Mouse (Mus musculus): Measurements from ENCODE around the gene Rabl3. TPM values are rescaled to one million over a fixed set of nuclear protein-coding genes. Genes with fewer than 3 reads are reported as not detected.

Rabl3 gene
- polyA plus RNA-seq, 1 experiment from 2014 or later = 31.0 TPM

DNA sequence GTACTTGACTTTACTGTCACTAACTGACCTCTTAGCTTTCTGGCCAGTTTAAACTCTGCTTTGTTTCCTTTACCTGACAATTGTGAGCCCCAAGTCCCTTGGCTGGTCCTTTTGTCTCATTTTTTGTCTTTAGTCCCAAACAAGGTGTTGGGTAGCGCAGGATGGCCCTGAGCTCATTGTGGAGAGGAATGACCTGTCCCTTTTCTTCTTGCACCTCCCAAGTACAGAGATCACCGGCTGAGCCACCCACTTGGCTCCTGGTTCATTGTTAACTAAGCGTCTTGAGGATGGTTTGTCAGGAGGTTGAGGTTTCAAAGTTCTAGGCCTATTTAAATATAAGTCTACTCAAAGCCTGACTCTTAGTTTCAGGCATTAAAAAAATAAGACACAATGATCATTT lies 43.6 kb downstream of the Rabl3 start:
- Histone ChIP-seq H3K9ac (ENCODE audit: low read depth, low read length) (no peak overlapping the region), H3K27me3 (replicated peaks; ENCODE audit: control insufficient read depth, insufficient read depth, low read length) (no peaks in the 10 kb centered on the region), H3K4me3 (ENCODE audit: low read length) (no peak overlapping the region), H3K4me1 (ENCODE audit: control insufficient read depth, insufficient read depth, low read length) (peaks cover 8% of the 10 kb centered on the region; the same call in 1 of the 2 replicates), H3K27ac (ENCODE audit: low read length) (no peak overlapping the region), H3K9me3 (ENCODE audit: control insufficient read depth, low read length) (no peaks in the 10 kb centered on the region), H3K36me3 (ENCODE audit: control insufficient read depth, insufficient read depth, low read length) (no peaks in the 10 kb centered on the region), H3K4me2 (ENCODE audit: low read depth, low read length) (no peak overlapping the region)
- ATAC-seq = no peak
- 92% methylated on average over 3 of the region's 3 CpGs for WGBS

DNA sequence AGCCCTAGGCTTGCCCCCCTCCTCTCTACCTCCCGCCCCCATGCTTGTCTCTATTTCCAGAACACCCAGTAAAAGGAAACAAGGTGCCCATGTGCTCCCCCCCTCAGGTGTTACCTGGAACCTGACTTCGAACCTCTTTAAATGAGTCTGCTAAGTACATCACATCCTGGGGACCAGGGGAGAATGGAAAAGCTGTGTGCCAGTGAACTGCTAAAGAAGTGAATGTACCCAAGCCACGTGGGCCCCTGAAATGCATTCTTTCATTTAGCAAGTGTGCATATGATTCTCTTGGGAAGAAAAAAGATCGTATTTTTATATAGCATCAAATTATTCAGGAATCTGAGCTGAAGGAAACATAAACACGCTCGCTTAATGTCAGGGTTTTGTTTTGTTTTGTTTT lies 44.1 kb downstream of the Rabl3 start:
- H3K4me3 ChIP-seq (ENCODE audit: low read length) = peak overlapping the region; percentile 36
- no peaks in the 10 kb centered on the region for H3K9me3 ChIP-seq (ENCODE audit: control insufficient read depth, low read length)
- WGBS = 47% methylated on average over 6 of the region's 6 CpGs
- H3K27me3 ChIP-seq (replicated peaks; ENCODE audit: control insufficient read depth, insufficient read depth, low read length) = no peaks in the 10 kb centered on the region
- H3K4me2 ChIP-seq (ENCODE audit: low read depth, low read length) = peak overlapping the region; percentile 66
- no peak overlapping the region; the same call in 1 of the 2 replicates for H3K27ac ChIP-seq (ENCODE audit: low read length)
- no peak for ATAC-seq
- no peaks in the 10 kb centered on the region for H3K36me3 ChIP-seq (ENCODE audit: control insufficient read depth, insufficient read depth, low read length)
- H3K4me1 ChIP-seq (ENCODE audit: control insufficient read depth, insufficient read depth, low read length) = peaks cover 8% of the 10 kb centered on the region; the same call in 1 of the 2 replicates
- H3K9ac ChIP-seq (ENCODE audit: low read depth, low read length) = 0 out of 2 replicates have a peak overlapping the region, but pooled peaks have one; percentile 48

DNA sequence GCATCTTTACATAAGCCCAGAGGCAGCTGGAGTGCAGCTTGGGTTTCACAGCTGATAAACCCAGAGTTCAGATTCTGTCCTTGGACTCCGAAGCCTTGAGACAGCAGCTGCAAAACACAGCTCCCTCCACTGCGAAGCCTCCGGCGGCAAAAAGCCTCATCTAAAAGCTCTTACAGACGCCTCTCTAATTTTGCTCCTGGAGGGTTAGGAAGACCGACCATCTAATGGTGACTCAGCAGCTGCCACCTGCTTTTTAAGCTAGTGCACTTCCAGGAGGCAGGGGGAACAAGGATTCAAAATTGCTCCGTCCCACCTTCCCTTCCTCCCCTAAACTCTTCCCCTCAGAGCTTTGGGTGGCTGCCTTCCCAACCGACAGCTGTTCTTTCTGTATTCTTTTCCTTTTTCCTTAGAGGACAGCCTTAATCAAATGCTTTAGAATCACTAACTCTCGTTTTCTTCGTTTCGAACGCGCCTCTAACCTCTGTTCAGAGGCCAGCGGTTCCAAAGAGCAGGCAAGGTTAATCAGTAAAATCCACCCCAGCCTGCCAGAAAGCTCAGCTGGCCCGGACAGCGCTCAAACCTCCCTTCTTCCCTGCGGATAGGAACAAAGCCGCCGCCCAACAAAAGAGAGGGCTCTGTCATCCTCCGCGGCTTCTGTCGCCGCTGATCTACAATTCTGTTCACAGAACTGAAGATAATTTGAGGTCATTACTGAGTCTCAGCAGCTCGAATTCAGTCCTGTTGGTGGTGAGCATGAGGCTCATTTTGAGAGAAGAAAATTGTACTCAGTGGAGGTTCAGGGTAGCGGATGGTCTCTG lies 44.7 kb downstream of the Rabl3 start:
- H3K4me3 ChIP-seq (ENCODE audit: low read length) = peak overlapping the region; percentile 36
- H3K9me3 ChIP-seq (ENCODE audit: control insufficient read depth, low read length) = no peaks in the 10 kb centered on the region
- peak; percentile 88 for ATAC-seq
- H3K4me2 ChIP-seq (ENCODE audit: low read depth, low read length) = peak overlapping the region; percentile 66
- H3K9ac ChIP-seq (ENCODE audit: low read depth, low read length) = peak overlapping the region; percentile 48
- H3K27ac ChIP-seq (ENCODE audit: low read length) = peak overlapping the region; percentile 70
- WGBS = 5% methylated on average over 25 of the region's 25 CpGs
- H3K36me3 ChIP-seq (ENCODE audit: control insufficient read depth, insufficient read depth, low read length) = no peaks in the 10 kb centered on the region
- no peaks in the 10 kb centered on the region for H3K27me3 ChIP-seq (replicated peaks; ENCODE audit: control insufficient read depth, insufficient read depth, low read length)
- H3K4me1 ChIP-seq (ENCODE audit: control insufficient read depth, insufficient read depth, low read length) = peaks cover 8% of the 10 kb centered on the region; the same call in 1 of the 2 replicates

DNA sequence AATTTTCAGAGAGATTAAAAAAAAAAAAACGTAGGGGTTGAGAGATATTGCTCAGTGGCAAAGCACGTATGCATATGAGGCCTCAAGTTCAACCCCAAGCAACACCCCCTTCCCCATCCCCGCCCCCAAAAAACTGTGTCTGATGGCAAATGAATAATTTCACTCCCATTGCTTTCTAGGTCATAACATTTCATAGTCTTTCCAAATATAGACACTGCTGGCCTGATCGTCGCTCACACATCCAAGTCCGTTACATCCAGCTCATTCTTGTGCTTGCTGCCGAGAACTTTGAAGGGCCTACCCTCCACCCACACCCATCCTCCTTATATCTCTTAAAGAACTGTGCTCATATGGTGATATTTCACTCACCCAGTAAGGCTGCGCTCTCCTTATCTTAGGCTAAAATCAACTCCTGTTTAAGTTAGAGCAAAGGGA lies 45.5 kb downstream of the Rabl3 start:
- ATAC-seq = no peak
- Histone ChIP-seq H3K36me3 (ENCODE audit: control insufficient read depth, insufficient read depth, low read length) (no peaks in the 10 kb centered on the region), H3K27ac (ENCODE audit: low read length) (no peak overlapping the region), H3K4me3 (ENCODE audit: low read length) (no peak overlapping the region), H3K4me2 (ENCODE audit: low read depth, low read length) (no peak overlapping the region; the same call in 1 of the 2 replicates), H3K27me3 (replicated peaks; ENCODE audit: control insufficient read depth, insufficient read depth, low read length) (no peaks in the 10 kb centered on the region), H3K9ac (ENCODE audit: low read depth, low read length) (no peak overlapping the region), H3K4me1 (ENCODE audit: control insufficient read depth, insufficient read depth, low read length) (peaks cover 8% of the 10 kb centered on the region; the same call in 1 of the 2 replicates), H3K9me3 (ENCODE audit: control insufficient read depth, low read length) (no peaks in the 10 kb centered on the region)
- 62% methylated on average over 8 of the region's 8 CpGs for WGBS

DNA sequence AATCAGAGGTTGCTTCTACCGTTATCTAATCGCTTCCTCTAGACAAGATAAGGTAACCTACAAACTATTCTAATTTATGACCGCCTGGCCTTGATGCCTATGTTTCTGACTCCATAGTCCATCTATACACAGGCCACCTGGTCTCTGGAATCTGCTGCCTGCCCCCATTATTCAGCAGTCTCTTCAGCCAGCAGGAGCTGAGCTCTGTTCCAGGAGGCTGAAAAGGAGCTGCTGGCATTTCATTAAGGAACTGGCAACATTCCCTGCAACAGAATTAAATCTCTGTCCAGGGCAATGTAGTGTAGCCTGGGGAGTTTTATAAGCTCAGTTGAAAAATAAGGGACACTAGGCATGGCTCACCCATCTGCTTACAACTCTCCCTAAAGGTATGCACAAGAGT lies 51.2 kb downstream of the Rabl3 start:
- Histone ChIP-seq H3K9me3 (ENCODE audit: control insufficient read depth, low read length) (no peaks in the 10 kb centered on the region), H3K27ac (ENCODE audit: low read length) (peak overlapping the region; percentile 73), H3K27me3 (replicated peaks; ENCODE audit: control insufficient read depth, insufficient read depth, low read length) (no peaks in the 10 kb centered on the region), H3K4me3 (ENCODE audit: low read length) (no peak overlapping the region), H3K36me3 (ENCODE audit: control insufficient read depth, insufficient read depth, low read length) (no peaks in the 10 kb centered on the region), H3K9ac (ENCODE audit: low read depth, low read length) (no peak overlapping the region), H3K4me2 (ENCODE audit: low read depth, low read length) (no peak overlapping the region), H3K4me1 (ENCODE audit: control insufficient read depth, insufficient read depth, low read length) (peaks cover 7% of the 10 kb centered on the region; the same call in 1 of the 2 replicates)
- WGBS = 66% methylated on average over 3 of the region's 3 CpGs
- peak; percentile 88 for ATAC-seq

DNA sequence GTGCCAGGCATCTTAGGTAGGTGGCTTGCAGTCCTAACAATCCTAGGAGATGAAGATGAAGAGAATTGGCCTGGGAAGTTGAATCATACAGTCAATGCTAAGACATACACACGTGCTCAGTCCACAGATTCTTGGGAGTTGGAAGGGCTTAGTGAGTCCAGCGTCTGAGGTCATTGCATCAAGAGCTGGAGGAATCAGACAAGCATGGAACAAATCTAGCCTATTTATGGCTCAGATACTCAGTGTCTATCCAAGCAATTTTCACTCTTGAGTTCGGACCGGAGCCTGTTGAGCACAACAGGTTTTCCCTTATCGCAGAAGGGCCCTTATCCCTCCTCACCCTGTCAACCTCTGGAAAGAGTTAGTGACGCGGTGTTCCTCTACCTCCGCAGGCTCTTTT lies 51.9 kb downstream of the Rabl3 start:
- no peaks in the 10 kb centered on the region for H3K9me3 ChIP-seq (ENCODE audit: control insufficient read depth, low read length)
- no peak for ATAC-seq
- no peak overlapping the region; the same call in 1 of the 2 replicates for H3K27ac ChIP-seq (ENCODE audit: low read length)
- no peak overlapping the region for H3K4me3 ChIP-seq (ENCODE audit: low read length)
- no peaks in the 10 kb centered on the region for H3K27me3 ChIP-seq (replicated peaks; ENCODE audit: control insufficient read depth, insufficient read depth, low read length)
- 90% methylated on average over 8 of the region's 8 CpGs for WGBS
- no peak overlapping the region for H3K4me2 ChIP-seq (ENCODE audit: low read depth, low read length)
- peaks cover 7% of the 10 kb centered on the region; the same call in 1 of the 2 replicates for H3K4me1 ChIP-seq (ENCODE audit: control insufficient read depth, insufficient read depth, low read length)
- H3K9ac ChIP-seq (ENCODE audit: low read depth, low read length) = no peak overlapping the region
- no peaks in the 10 kb centered on the region for H3K36me3 ChIP-seq (ENCODE audit: control insufficient read depth, insufficient read depth, low read length)

DNA sequence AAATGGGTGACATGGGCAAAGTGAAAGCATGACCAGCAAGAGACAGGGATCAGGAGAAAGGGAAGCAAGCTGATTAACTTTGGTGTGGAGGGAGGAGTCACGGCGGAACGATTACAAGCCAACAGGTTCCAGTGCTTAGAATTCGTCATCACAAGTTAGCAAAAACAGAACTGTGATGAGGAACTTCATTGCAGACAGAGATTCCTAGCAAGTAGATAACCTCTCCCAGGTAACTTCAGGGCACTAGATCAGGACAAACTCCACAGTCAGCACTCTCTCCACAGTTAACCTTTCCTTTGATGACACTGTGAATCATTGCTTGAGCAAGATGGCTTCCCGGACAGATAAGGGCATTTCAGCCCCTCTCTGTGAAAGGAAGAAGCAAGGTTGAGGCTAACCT lies 57.7 kb downstream of the Rabl3 start:
- no peak overlapping the region for H3K4me2 ChIP-seq (ENCODE audit: low read depth, low read length)
- no peaks in the 10 kb centered on the region for H3K27me3 ChIP-seq (replicated peaks; ENCODE audit: control insufficient read depth, insufficient read depth, low read length)
- H3K9me3 ChIP-seq (ENCODE audit: control insufficient read depth, low read length) = no peaks in the 10 kb centered on the region
- WGBS = 56% methylated on average over 5 of the region's 5 CpGs
- 0 out of 2 replicates have a peak, but pooled peaks cover 3% of the 10 kb centered on the region for H3K4me1 ChIP-seq (ENCODE audit: control insufficient read depth, insufficient read depth, low read length)
- H3K27ac ChIP-seq (ENCODE audit: low read length) = no peak overlapping the region
- H3K36me3 ChIP-seq (ENCODE audit: control insufficient read depth, insufficient read depth, low read length) = no peaks in the 10 kb centered on the region
- ATAC-seq = peak; percentile 54
- H3K4me3 ChIP-seq (ENCODE audit: low read length) = no peak overlapping the region
- no peak overlapping the region for H3K9ac ChIP-seq (ENCODE audit: low read depth, low read length)

DNA sequence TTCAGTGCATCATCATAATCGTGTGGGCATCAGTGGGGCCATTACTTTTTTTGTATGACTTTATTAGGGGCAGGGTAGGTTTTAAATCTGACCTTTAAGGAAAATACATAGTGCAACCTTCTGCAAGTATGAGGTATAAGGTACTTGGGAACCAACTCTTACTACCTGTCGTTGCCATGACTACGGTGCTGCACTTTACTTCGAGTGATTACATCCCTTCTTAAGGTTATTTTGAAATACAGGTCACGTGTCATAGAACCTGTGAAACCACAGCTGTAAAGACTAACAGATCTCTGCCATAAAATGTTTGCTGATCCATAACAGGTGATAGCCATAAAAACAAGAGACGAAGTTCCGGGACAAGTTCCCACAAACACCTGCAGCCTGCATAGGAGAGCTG lies 58.8 kb downstream of the Rabl3 start:
- Histone ChIP-seq H3K27ac (ENCODE audit: low read length) (no peak overlapping the region), H3K4me2 (ENCODE audit: low read depth, low read length) (no peak overlapping the region), H3K4me3 (ENCODE audit: low read length) (no peak overlapping the region), H3K36me3 (ENCODE audit: control insufficient read depth, insufficient read depth, low read length) (no peaks in the 10 kb centered on the region), H3K9me3 (ENCODE audit: control insufficient read depth, low read length) (no peaks in the 10 kb centered on the region), H3K9ac (ENCODE audit: low read depth, low read length) (no peak overlapping the region), H3K4me1 (ENCODE audit: control insufficient read depth, insufficient read depth, low read length) (0 out of 2 replicates have a peak, but pooled peaks cover 3% of the 10 kb centered on the region), H3K27me3 (replicated peaks; ENCODE audit: control insufficient read depth, insufficient read depth, low read length) (no peaks in the 10 kb centered on the region)
- WGBS = 64% methylated on average over 7 of the region's 7 CpGs
- ATAC-seq = peak; percentile 90

DNA sequence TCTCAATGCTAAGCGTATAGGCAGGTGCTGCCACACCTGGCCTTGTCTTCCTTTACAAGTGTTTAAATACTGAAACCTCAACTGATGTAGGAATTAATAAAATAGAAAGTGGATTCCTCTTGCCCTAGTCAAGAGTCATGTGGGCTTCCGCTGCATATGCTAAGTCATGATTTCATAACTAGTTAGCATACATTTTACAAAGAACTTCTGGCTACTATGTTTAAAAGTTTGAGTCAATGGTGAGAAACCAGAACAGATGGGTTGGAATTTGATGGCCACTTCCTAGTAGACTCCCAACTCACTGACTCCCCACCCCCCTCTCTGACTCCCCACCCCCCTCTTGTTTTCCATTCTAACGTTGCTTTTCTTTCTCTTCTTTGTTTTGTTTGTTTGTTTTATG lies 59.6 kb downstream of the Rabl3 start:
- WGBS = 74% methylated on average over 3 of the region's 3 CpGs
- no peak for ATAC-seq
- no peaks in the 10 kb centered on the region for H3K27me3 ChIP-seq (replicated peaks; ENCODE audit: control insufficient read depth, insufficient read depth, low read length)
- H3K9ac ChIP-seq (ENCODE audit: low read depth, low read length) = no peak overlapping the region
- H3K4me3 ChIP-seq (ENCODE audit: low read length) = no peak overlapping the region
- no peaks in the 10 kb centered on the region for H3K9me3 ChIP-seq (ENCODE audit: control insufficient read depth, low read length)
- no peak overlapping the region for H3K27ac ChIP-seq (ENCODE audit: low read length)
- H3K36me3 ChIP-seq (ENCODE audit: control insufficient read depth, insufficient read depth, low read length) = no peaks in the 10 kb centered on the region
- H3K4me2 ChIP-seq (ENCODE audit: low read depth, low read length) = no peak overlapping the region
- H3K4me1 ChIP-seq (ENCODE audit: control insufficient read depth, insufficient read depth, low read length) = 0 out of 2 replicates have a peak, but pooled peaks cover 3% of the 10 kb centered on the region

All from intestine, embryonic 16.5 days (tissue).